Mouse (Mus musculus): Measurements from ENCODE around the gene Rgs1.

Gene Rgs1

DNA sequence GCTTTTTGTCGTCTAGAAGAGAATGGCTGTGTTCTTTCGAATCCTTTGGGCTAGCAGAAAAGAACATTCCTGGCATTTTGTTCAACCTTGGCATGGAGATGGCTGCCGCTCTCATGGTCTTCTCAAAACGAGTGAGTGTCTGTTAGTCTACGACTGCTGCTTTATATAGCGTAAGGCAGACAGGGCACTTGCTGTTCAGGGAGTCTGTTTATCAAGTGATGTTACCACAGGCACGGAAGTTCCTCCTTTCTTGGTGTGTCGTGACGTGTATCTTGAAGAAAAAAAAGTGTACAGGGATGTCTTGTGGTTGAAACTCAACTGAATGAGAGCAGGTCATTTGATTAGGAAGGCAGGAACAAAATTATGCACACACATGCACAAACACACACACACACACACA, at the start of gene Rgs1:
TSS of gene Rgs1 (minus strand) at position 320 of the 400 bp plus-strand sequence.
- WGBS, result 65% methylated on average over 9 of the region's 9 CpGs

DNA sequence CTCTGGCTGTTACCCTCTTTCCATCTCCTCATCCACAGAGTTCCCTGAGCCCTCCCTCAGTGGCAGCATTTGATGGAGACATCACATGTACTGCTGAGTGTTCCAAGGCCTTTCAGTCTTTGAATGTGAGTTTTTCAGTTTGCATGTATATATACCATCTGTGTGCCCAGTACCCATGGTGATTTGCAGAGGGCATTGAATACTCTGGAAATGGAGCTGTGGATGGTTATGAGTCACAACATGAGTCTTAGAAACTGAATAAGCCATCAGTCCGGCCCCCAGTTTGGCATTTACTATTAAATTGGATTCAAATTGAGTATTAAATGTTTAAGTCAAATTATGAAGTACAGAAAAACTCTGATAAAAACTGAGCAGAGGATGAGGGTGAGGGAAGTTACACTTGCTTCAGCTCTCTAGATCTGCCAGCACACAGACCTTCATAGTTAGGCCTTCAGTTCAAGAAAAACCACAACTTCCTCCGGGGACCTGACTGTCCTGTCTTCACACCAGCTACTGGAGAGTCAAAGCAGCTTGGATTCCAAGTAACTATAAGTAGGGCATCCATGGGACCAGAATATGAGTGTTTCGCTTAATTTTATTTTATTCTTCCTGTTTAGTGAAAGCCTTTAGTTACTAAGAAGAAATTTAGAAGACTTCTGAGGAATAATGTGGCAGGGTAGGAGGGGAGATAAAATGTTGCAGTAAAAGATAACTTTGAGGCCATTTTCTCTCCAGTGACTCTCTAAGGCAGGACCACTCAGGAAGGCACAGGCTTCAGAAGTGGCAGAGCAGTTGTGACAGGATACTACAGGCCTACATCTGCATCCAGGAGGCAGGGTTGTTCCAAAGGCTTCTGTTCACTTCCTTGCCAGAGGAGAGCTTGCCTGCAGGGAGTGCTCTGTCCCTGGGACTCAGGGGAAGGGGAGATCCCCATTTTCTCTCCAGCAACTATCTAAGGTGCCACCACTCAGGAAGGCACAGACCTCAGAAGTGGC, 34.3 kb upstream of the Rgs1 start:
- 83% methylated on average over 3 of the region's 3 CpGs for WGBS

DNA sequence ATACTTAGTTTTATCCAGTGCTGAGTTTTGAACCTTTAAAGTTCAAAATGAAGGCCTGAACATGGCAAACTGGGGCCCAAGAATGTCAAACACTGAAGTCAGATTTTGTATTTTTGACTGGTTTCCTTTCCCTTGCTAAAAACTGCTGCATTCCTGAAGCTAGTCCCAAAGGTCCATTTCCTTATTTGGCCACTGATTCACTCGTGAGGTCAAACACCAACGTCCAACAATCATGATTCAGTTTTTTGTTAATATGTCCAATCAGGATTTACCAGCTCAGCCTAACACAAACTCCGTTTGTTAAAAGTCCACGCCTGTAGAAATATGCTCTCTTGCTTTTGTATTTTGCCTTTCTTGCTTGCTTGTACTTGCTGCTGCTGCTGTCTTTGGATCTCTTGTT, 31.0 kb upstream of the Rgs1 start:
- 77% methylated on average over 4 of the region's 4 CpGs for WGBS

DNA sequence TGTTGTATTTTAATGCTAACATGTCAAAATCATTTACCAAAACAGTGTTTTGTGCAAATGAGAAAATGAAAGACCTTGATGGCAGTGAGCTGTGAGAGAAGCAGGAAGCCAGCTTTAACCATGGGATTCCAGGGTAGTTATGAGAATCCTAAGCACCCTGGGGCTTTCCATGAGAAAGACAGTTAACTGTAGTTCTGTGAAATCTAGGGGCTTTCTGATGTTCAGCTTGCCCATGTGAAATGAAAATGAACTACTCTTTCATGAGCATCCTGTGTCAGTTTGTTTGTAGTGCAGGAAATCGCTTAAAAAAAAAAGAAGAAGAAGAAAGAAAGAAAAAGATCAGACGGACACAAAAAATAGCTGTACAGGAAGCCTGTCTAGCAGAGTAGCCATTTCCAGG, 23.9 kb upstream of the Rgs1 start:
- 72% methylated on average over 2 of the region's 2 CpGs for WGBS

DNA sequence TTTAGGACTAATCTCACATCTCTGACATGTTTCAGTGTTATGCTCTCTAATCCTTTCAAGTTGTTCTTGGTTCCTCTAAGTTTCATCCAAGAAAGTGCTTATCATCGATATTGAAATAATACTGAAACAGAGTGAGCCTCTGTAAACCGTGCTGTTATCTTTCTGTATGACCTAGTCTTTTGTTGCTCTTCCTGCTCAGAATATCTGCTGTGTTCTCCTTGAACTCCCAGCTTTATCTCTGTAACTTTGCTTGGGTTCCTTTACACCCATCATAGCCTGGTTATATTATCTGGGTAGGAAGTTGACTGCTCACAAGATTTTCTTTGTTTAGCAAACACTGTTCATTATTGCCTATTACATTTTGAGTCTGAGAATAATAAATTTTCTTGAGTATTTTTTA, 20.1 kb upstream of the Rgs1 start:
- WGBS, result 91% methylated on average over 2 of the region's 2 CpGs

DNA sequence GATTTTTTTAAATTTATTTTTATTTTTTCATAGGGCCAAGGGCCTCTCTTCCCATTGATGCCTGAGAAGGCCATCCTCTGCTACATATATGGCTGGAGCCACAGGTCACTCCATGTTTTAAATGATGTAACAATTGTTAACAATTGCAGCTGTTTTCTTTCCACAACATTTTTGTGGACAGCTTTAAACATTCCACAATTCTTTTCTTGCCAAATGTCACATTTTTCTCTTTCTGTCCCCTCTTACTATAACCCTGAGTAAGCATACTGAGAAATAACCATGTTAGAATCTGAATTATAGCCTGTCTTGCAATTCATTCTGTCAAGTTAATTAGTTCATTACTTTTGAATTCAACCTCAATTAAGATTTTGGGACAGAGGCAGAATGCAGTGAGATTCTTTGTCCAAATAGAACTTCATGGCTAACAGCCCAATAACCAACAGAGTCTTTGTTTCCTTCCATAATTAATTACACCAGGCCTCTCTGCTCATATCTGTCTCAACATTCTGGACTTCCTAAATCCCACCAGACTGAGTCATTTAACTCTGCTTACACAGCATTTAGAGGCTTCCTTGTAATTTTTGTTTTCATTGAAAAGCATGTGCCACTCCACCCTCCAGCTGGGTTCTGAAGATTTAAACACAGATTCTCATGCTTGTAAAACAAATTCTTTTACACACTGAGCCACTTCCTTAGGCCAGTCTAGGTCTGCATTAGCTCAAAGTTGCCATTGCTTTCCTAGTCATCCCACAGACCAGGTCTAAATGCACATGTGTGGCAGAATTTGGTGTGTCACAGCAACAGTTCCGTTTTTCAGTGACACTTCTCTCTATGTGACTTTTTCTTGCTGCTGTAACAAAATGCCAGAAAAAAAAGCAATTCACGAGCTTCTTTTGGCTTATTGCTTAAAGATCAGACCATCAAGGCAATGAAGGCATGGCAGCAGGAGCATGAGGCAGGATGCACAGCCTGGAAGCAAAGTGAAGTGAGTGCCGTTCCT, 18.7 kb upstream of the Rgs1 start:
- WGBS, result 52% methylated on average over 3 of the region's 3 CpGs

DNA sequence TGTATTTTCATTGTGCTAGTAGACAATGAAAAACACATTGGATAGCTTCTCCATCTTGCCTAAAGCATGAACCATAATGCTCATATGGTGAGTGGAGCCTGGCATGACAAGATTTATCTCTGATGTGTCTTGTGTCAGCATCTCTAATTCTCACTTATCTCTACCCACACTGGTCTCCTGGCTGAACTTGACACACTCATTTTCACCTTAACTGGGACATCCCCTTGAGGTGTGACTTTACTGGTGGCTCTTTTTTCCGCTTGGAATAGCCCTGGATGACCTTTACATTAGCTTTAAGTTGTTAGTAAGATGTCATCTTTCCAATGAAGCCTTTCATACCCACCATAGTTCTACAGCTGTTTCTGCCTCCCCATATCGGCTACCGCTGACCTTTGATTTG, 15.0 kb upstream of the Rgs1 start:
- WGBS, result 87% methylated on average over 3 of the region's 3 CpGs

DNA sequence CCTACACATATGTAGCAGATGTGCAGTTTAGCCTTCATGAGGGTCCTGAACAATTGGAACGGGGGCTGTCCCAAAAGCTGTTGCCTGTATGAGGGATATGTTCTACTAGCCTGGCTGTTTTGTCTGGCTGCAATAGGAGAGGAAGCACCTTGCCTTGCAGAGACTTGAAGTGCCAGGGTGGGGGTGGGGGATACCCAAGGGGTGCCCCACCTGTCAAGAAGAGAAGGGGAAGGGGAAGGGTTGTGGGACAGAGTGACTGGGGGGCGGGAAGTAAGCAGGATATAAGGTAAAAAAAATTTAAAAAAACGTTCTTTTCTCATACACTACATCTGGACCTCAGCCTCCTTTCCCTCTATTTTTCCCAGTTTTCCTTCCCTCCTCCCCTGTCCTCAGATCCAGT, 9.7 kb upstream of the Rgs1 start:
- 78% methylated on average over 3 of the region's 3 CpGs for WGBS

DNA sequence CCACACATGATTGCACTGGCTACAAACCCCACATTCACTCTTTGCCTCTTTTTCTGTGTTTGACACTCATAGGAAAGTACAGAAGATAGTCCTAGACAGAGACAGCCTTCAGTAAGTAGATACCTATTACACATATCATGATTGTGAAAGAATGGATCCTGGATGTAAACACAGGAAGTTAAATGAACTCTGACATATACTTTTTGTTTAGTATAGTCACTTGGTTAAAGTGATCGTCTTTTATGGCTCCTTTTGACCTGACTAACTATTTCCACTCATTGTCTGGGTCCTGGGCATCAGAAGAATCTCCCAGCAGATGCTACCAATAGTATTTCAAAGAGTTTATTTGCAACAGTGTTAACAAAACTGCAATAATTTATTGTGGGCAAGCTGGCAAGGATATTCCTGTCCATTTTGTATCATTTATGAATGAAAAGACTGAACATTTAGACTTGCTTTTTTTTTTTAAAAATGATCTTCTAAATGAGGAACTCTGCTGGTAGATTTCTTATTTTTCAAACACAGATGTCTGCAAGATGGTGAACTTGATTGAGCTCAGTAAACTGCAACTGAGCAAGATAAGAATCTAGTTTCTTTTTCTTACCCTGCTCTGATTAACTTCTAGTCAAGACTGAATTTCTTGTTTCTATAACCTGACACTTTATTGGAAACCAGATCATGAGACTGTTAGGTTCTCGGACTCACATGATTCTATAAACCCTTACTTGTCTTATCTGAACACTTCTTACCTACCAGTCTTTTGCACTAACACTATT, 7.7 kb upstream of the Rgs1 start:
- 58% methylated on average over 2 of the region's 2 CpGs for WGBS

DNA sequence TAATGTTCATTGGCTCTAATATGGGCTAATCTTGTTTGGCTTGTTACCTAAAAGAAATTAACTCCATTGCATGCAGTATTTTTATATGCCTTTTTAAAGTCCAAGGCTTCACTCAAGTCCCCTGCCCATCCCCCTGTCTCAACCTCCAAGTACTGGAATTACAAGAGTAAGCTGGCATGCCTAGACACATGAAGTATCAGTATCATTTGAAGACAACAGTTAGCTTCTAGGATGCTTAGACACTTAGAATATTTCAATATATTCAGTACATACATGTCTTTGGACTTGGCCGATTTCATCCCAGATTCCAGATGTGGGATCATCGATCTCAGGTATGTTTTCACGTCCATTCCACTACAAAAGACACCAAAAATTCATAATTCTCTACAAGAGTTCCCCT, 836 bp downstream of the Rgs1 start:
- WGBS, result 91% methylated on average over 3 of the region's 3 CpGs

DNA sequence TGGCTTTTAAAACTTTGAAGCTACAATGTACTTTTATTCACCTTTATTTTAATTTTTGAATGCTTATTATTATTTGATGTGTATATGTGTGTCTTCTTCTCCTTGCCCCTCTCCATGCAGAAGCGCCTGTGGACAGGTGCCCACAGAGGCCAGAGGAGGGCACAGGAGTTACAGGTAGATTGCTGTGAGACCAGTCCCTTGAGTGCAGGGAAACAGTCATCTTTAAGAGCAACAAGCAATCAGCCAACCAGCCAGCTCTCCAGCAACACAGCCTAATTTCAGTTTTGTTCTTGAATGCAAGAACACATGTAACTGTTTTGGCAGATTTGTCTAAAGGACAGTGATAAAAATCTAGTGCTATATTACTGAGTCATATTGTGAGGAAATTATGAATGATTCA, 1.7 kb downstream of the Rgs1 start:
- 90% methylated on average over 1 of the region's 1 CpGs for WGBS

DNA sequence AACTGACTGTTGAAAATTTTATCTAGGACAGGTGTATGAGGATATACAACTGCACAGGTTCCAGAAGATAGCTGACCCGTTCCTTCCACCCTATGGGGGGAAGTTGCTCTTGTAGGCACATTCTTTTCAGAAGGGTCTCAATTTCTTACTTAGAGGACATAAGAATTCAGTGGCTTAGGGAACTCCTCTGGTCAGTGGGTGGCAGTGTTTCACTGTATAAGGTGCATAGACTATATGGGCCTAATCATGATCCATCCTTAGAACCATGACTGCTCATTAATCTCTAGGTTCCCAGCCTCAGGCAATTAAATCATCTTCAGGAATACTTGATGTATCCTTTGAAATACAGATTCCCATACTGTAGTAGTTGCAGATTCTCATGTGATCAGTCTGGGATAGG, 5.5 kb downstream of the Rgs1 start:
- WGBS, result 62% methylated on average over 1 of the region's 1 CpGs

DNA sequence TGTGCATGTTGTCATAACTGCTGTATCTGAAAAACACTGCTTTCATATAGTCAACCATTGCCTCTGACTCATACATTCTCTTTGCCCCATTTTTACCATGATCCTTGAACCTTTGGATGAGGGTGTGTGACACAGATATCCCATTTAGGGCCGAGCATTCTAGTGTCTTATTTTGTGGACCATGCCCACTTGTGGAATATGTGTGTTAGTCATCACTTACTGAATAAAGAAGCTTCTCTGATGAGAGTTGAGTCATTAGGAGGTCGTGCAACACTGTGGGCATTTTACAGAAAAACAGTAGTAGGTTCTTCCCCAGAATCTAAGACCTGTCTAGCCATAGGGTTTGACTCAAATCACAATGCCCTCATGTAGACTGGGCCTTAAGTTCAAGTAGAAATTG, 9.8 kb downstream of the Rgs1 start:
- WGBS, result 59% methylated on average over 2 of the region's 2 CpGs

DNA sequence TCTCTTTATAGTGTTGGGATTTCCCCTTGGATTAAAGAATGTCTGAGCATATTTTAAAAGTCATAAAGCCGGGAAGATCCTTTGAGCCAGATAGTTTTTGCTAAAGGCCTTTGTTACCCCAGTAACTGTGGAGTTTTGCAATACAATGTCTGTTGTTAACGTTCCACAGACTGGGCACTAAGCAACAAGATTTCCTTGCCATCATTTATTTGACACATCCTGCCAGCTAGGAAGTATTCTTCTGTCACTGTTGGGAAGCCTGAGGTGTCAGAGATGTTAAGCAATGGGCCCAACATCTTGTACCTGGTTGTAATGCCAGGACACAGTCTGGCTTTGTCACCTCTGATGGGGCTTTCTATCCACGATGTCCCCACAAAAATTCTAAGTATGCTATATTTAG, 38.1 kb downstream of the Rgs1 start:
- 63% methylated on average over 3 of the region's 3 CpGs for WGBS

DNA sequence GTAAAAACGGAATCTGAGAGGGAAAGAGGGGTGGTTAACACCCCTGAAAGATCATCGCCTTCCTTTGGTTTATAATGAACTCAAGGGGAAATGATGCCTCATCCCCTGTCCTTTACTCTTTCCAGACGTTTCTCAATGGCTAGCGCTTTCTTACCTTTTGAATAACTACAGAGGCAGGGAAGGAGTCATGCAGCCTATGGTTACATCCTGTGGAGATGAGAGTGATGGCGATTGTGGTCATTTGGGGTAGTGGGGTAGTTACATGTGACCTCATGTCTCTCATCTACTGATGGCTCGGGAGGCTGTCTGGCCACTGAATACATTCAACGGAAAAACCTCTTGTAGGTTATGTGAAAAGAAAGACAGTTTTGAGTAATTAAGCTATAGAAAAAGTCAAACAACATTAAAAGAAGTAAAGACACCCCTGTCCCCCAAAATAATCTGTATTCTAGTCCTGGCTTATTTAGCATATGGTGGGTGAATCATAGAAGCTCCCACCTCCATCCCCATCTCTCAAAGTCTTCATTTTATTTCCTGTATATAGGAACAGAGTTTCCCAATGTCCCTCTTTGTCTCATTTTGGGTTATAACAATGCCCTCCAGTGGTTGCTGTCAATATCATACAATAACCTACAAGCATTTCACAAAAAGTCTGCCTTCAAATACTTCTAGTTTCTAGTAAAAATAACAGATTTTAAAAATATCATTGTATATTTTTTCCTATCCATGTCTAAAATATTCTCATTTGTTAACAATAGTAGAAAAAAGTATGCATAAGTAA, 42.6 kb downstream of the Rgs1 start:
- 62% methylated on average over 7 of the region's 7 CpGs for WGBS

DNA sequence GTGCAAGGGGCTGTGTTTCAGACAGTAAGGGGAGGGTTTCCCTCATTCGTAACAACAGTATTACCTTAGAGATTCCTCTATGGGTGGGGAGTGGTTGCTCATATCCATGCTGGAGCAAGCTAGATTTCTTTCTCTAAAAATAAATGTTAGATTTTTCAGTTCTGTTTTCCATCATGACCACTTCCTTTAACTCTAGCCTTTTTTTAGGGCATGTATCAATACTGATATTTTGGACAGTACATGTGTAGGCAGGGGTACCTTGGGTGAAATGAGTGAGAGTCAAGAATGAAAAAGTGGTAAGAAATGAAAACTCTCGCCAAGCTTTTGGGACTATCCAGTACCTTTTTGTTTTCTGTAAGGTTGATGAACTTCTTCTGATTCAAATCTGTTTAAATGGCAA, 44.3 kb downstream of the Rgs1 start:
- WGBS, result 92% methylated on average over 2 of the region's 2 CpGs

DNA sequence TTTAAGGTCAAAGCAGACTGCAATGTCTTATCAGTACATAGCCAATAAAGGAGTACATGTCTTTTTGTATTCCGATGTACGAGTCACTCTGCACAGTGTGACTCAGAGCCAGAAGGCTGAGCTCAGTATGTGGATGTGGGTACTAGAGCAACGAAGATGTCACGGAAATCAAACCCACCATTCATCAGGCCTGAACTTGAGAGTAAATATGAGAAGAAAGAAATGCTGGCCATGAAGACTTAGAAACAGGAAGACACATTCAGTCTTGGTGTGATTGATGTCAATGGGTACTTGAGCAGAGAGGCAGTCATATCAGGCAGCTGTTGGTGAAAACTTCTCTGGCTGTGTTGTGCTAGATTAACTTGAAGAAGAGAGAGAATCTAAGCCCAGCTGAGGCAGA, 46.1 kb downstream of the Rgs1 start:
- WGBS, result 69% methylated on average over 4 of the region's 4 CpGs

DNA sequence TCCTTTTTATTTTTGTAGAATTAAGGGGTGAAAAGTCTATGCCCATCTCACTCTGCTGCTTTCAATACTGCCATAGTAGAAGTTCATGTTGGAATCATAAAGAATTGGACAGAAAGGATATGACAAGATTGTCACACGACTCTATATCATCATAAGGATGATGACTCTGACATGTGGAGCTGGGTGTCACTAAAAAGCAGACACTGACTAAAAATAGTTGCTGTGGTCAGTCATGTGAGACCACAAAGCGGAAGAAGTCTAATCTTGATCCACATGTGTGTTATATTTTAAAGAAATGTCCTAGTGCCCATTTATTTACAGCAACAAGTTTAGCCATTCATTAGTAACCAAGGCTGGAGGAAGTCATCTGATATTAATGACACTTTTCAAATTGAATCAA, 48.5 kb downstream of the Rgs1 start:
- WGBS, result 78% methylated on average over 2 of the region's 2 CpGs

DNA sequence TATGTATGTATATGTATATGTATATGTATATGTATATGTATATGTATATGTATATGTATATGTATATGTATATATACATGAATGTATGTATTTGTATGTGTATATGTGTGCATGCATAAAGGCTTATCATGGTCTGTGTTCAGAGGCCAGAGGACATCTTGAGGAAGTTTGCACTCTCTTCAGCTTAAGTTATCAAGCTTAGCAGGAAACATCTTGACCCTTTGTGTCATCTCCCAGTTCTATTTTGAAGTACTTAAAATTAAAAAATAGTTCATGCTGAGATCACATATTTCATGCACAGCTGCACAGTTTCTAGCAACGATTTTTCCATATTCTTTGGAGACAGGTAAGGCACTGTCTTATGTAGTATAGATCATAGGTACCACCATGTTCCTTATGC, 49.5 kb downstream of the Rgs1 start:
- 63% methylated on average over 1 of the region's 1 CpGs for WGBS

DNA sequence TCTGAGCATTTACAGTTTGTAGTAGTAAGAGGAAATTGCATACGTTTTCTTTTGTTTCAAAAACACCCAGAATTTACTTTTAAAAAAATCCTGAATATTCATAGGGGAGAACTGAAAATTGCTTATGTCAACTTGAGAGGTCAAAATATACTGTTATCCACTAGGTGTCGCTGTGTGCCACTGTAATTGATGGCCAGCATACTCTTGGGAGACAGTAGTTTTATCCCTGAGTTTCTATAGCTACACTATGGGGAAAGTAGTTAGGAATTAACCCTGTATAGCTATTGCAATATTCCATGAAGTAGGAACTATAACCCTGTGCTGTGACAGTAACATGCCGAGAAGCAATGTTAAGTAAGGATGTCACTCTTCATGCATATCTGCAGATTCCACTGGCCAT, 51.4 kb downstream of the Rgs1 start:
- WGBS, result 31% methylated on average over 3 of the region's 3 CpGs
